Mouse (Mus musculus) bone marrow, adult 2 months (tissue): ENCODE measurements around the gene Txndc15. TPM values are rescaled to one million over a fixed set of nuclear protein-coding genes. Genes with fewer than 3 reads are reported as not detected.
A peak's percentile ranks its signal among the peaks of the same experiment; 100 is the strongest.
"Not testable (repeated sequence)": the region's sequence is repeated elsewhere in the genome, so short reads cannot be mapped to it uniquely, and the experiment has no call there.

ENCODE experiments used
- H3K27ac ChIP-seq: fragments of 200-500 bp; 2 replicates; pipeline ENCODE4 v1.5.1; 2012; ENCODE audit warnings: low read depth, mild to moderate bottlenecking, control low read depth, inconsistent platforms, low read length; ENCODE audit not compliant: control insufficient read depth, poor library complexity, insufficient read depth
- H3K4me1 ChIP-seq: fragments of 200-500 bp; 2 replicates; pipeline ENCODE4 v1.6.1; 2011; ENCODE audit warnings: low read length; ENCODE audit not compliant: control insufficient read depth, insufficient read depth
- H3K4me3 ChIP-seq: fragments of 200-500 bp; replicated peaks from 2 replicates; pipeline ENCODE3; 2011; ENCODE audit warnings: mild to moderate bottlenecking, low read depth, low read length, control low read depth; ENCODE audit not compliant: control insufficient read depth
- CTCF ChIP-seq: fragments of 200-500 bp; IDR thresholded peaks from 2 replicates; pipeline ENCODE4 v1.5.1; 2011; ENCODE audit warnings: low read length, control low read depth; ENCODE audit not compliant: control insufficient read depth, insufficient read depth
- POLR2A ChIP-seq: fragments of 200-500 bp; IDR thresholded peaks from 2 replicates; pipeline ENCODE4 v1.6.1; 2011; ENCODE audit warnings: low read depth, mild to moderate bottlenecking, control low read depth, low read length, borderline replicate concordance; ENCODE audit not compliant: control insufficient read depth
- WGBS: fragments of 180-500 bp; shearing (Covaris S2); methylation state at CpG from one replicate; pipeline ENCODE4 v1.1.7; 2018; 5-methylcytosine and 5-hydroxymethylcytosine counted together
- polyA plus RNA-seq: library from polyadenylated mRNA; stranded (reverse); fragments of >200 nt; gene quantifications from 2 replicates; pipeline ENCODE4 v1.2.4, GENCODE M21; 2011; ENCODE audit warnings: low replicate concordance; ENCODE audit not compliant: missing spikeins, insufficient read depth, insufficient read length

Gene Txndc15
- polyA plus RNA-seq, 1 experiment, result 12.3 TPM

DNA sequence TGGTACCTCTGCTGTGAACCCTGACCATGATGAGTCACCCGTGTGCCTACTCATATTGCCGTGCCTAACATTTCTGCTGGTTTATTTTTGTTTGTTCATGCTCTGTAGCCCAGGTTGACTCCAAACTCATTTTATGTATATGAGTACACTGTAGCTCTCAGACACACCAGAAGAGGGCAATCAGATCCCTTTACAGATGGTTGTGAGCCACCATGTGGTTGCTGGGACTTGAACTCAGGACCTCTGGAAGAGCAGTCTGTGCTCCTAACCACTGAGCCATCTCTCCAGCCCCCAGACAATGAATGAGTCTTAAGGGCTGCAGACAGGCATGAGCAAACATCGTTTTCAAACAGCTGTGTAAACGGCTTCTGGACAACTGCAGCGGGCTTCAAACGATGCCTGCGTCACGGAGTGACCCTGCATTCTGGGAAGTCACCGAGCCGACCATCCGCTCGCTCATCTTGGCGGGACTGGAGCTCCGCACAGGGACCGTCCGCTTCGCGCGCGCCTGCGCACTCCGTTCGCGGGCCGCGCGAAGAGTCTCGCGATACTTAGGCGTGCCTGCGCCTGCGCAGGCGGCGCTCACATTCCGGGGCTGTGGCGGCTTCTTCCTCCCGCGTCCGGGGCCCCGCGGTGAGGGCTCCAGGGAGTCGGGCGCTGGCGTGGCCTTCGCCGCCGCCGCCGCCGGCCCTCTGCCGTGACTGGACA, 21.8 kb upstream of the Txndc15 start, which contains the start of gene B230219D22Rik:
B230219D22Rik (plus strand) TSS at position 590 of the 708 bp plus-strand sequence.
- Histone ChIP-seq H3K4me3 (peak within 1 kb of the TSS; percentile 94), H3K27ac (peak within 1 kb of the TSS; percentile 99), H3K4me1 (peaks cover 1% of the 10 kb centered on the region; the same call in 1 of the 2 replicates)
- WGBS, result under 1% methylated on average over 51 of the region's 51 CpGs
- TF ChIP-seq CTCF, result no peak
- TF ChIP-seq POLR2A, result peak; percentile 88; the same call in 1 of the 2 replicates

DNA sequence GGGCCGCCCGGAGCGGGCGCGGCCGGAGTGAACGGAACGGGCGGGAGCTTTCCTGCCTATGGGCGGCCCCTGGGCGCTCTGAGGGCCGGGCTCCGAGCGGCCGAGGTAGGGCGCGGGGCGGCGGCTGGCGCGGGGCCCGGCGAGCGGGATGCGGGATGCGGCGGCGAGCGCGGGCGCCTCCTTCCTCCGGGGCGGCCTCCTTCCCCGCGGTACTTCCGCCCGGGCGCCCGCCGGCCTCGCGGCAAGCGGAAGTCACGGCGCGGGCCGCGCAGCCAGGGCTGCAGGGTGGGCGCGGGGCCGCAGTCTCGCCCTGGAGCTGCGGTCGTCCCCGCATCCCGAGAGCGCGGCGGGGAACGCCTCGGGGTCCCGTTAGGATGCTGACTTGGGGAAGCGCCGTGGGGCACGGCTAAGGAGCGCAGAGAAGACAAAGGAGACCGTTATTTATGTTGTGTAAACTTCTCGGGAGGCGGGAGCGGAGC, 21.2 kb upstream of the Txndc15 start:
- WGBS, result under 1% methylated on average over 69 of the region's 70 CpGs
- Histone ChIP-seq H3K27ac (peak overlapping the region; percentile 99), H3K4me3 (peak overlapping the region; percentile 94), H3K4me1 (peaks cover 1% of the 10 kb centered on the region; the same call in 1 of the 2 replicates)
- peak; percentile 42; the same call in 1 of the 2 replicates for TF ChIP-seq POLR2A
- no peak for TF ChIP-seq CTCF

DNA sequence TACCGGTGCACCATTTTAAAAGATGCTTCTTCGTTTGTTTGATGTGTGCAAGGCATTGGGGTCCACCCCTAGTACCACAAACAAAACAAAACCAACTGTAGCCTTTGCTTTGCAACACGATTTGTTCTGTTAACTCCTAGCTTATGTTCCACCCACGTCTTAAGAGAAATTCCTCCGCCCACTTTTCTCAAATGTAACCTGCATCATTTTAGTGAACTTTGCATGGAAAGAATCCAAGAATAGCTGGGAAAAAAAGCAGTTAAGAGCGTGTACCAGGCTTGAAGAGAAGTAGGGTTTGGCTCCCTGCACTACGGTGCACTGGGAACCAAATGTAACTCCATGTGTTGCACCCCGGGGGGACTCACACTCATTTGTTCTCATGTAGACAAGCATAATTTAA, 20.3 kb upstream of the Txndc15 start:
- Histone ChIP-seq H3K4me3 (peak overlapping the region; percentile 94), H3K4me1 (peaks cover 1% of the 10 kb centered on the region; the same call in 1 of the 2 replicates), H3K27ac (no peak overlapping the region)
- TF ChIP-seq CTCF (no peak), POLR2A (no peak)
- WGBS, result 3% methylated on average over 8 of the region's 8 CpGs

DNA sequence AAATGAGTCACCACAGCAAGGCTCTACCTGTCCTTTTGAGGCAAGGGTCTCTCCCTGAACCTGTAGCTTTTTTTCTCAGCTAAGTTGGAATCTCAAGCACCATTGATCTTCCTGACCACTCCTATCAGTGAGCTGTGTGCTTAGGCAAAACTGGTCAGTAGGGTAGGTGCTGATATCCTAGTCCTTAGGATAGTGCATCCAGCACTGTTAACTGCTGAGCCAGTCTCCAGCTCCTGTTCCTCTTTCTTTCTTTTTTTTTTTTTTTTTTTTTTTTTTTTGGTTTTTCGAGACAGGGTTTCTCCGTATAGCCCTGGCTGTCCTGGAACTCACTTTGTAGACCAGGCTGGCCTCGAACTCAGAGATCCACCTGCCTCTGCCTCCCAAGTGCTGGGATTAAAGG, 18.5 kb upstream of the Txndc15 start:
- not testable (repeated sequence) for H3K27ac ChIP-seq, H3K4me1 ChIP-seq
- 46% methylated on average over 3 of the region's 3 CpGs for WGBS

DNA sequence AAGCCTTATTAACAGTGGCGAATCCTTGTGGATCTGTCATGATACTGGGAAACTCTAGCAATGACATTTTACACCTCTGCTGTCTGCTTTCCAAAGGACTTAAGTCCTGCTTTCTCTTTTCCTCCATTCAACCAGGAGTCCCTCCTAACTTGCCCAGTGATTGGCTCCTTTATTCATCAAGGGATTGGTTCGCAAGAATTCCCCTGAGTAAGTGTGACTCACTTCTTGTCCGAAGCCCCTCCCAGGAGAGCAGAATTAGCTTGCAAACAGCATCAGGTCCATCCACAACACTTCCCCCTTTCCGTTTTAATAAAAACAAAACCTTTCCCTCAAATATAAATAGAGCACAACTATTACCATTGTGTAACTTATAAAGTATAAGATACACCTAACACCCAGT, 10.1 kb upstream of the Txndc15 start:
- 77% methylated on average over 4 of the region's 4 CpGs for WGBS
- H3K4me1 ChIP-seq, result no peaks in the 10 kb centered on the region
- no peak overlapping the region for H3K4me3 ChIP-seq
- TF ChIP-seq CTCF, result no peak
- no peak for TF ChIP-seq POLR2A
- no peak overlapping the region for H3K27ac ChIP-seq

More for the DNA sequence above, 18.5 kb upstream of the Txndc15 start:
- not testable (repeated sequence) for H3K4me3 ChIP-seq

DNA sequence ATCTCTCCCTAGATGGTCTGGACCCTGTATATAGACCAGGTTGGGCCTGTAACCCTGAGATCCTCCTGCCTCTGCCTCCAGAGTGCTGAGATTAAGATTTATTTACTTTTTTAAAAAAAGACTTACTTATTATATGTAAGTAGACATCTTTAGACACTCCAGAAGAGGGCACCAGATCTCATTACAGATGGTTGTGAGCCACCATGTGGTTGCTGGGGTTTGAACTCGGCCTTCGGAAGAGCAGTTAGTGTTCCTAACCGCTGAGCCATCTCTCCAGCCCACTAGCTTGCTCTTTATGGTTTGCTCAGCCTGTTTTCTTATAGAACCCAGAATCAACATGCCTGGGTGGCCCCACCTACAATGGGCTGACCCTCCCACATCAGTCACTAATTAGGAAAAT, 1.6 kb upstream of the Txndc15 start:
- TF ChIP-seq CTCF (no peak), POLR2A (no peak)
- Histone ChIP-seq H3K27ac (no peak overlapping the region), H3K4me1 (no peaks in the 10 kb centered on the region; the same call in none of the 2 replicates), H3K4me3 (no peak overlapping the region)
- 79% methylated on average over 3 of the region's 3 CpGs for WGBS

DNA sequence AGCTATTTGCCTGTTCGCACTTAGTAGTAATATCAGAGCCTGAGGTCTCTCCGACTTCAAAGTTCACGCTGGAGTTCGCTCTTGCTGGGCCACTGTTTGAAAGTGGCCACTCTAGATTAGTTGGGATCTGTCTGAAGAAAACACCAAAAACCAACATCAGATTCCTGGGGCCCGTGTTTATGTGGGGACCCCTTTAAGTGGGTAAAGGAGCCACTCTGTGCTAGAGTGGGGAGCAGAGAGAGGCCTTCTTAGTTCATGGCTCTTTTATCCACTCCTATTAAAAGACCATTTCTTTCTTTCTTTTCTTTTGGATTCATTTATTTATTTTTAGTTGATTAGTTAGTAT, 690 bp downstream of the Txndc15 start:
- H3K4me3 ChIP-seq, result peak overlapping the region; percentile 92
- no peaks in the 10 kb centered on the region; the same call in none of the 2 replicates for H3K4me1 ChIP-seq
- TF ChIP-seq POLR2A, result no peak
- no peak for TF ChIP-seq CTCF
- H3K27ac ChIP-seq, result peak overlapping the region; percentile 75; the same call in 1 of the 2 replicates
- WGBS, result 12% methylated on average over 5 of the region's 5 CpGs

DNA sequence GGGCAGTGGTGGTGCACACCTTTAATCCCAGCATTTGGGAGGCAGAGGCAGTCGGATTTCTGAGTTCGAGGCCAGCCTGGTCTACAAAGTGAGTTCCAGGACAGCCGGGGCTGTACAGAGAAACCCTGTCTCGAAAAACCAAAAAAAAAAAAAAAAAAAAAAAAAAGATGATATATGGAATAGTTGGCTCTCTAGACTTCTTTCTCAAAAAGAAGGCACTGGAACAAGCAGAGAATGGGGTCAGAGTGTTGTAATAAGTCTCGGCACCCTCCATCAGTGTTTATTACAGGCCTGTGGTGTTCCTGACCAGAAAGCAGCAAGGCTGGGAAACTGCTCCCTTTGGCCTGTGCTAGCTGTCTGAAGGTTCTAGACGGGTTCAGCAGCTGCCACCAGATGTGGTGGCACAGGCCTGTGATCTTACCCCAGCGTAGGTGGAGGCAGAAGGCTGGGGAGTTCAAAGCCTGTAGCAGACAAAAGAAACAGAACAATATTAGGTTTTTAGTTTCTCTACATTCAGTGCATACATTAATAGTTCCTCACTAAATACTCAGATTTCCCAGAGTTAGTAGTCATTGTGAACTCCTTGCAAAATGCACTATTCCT, 1.6 kb downstream of the Txndc15 start:
- WGBS, result 71% methylated on average over 7 of the region's 7 CpGs
- no peaks in the 10 kb centered on the region; the same call in none of the 2 replicates for H3K4me1 ChIP-seq
- no peak overlapping the region for H3K4me3 ChIP-seq
- H3K27ac ChIP-seq, result no peak overlapping the region
- TF ChIP-seq POLR2A (no peak), CTCF (no peak)
